Mouse (Mus musculus): ENCODE measurements around the gene Rnf5. TPM values are rescaled to one million over a fixed set of nuclear protein-coding genes. Genes with fewer than 3 reads are reported as not detected.

Gene Rnf5
- total and polyA plus RNA-seq, 3 experiments, result 77.8 to 115 (median 92.0) TPM

GRCm38 (mm10) chr17:34585877-34586771, 17.4 kb downstream of the Rnf5 start:
- no peak for DNase-seq

- no peak for DNase-seq
Observed at GRCm38 (mm10) chr17:34585121-34585520, 18.4 kb downstream of the Rnf5 start.

GRCm38 (mm10) chr17:34583819-34584218, 19.7 kb downstream of the Rnf5 start:
- DNase-seq, result no peak

GRCm38 (mm10) chr17:34583397-34583796, 20.1 kb downstream of the Rnf5 start:
- DNase-seq, result no peak

GRCm38 (mm10) chr17:34582528-34582927, 21.0 kb downstream of the Rnf5 start:
- no peak for DNase-seq

- no peak for DNase-seq
Observed at GRCm38 (mm10) chr17:34578070-34578469, 25.4 kb downstream of the Rnf5 start.

- DNase-seq, result no peak
Observed at GRCm38 (mm10) chr17:34576577-34576976, 26.9 kb downstream of the Rnf5 start.

GRCm38 (mm10) chr17:34572361-34572760, 31.1 kb downstream of the Rnf5 start:
- no peak for DNase-seq

GRCm38 (mm10) chr17:34571875-34572274, 31.6 kb downstream of the Rnf5 start:
- DNase-seq, result no peak

- no peak for DNase-seq
Observed at GRCm38 (mm10) chr17:34569919-34570318, 33.6 kb downstream of the Rnf5 start.

- DNase-seq, result no peak
Observed at GRCm38 (mm10) chr17:34568421-34568820, 35.1 kb downstream of the Rnf5 start.

GRCm38 (mm10) chr17:34567311-34567710, 36.2 kb downstream of the Rnf5 start:
- DNase-seq, result no peak

- peak; percentile 49 for DNase-seq
Observed at GRCm38 (mm10) chr17:34564796-34565195, 38.7 kb downstream of the Rnf5 start.

- DNase-seq, result peak; percentile 66
Observed at GRCm38 (mm10) chr17:34564003-34564421, 39.5 kb downstream of the Rnf5 start, which contains the start of gene Notch4. Notch4 (plus strand) TSS chr17:34564268.

- no peak for DNase-seq
Observed at GRCm38 (mm10) chr17:34563354-34563753, 40.1 kb downstream of the Rnf5 start.

GRCm38 (mm10) chr17:34562595-34562994, 40.9 kb downstream of the Rnf5 start:
- DNase-seq, result no peak

- DNase-seq, result no peak
Observed at GRCm38 (mm10) chr17:34561200-34561599, 42.3 kb downstream of the Rnf5 start.

- DNase-seq, result no peak
Observed at GRCm38 (mm10) chr17:34560438-34560837, 43.1 kb downstream of the Rnf5 start.

- no peak for DNase-seq
Observed at GRCm38 (mm10) chr17:34559895-34560294, 43.6 kb downstream of the Rnf5 start.

GRCm38 (mm10) chr17:34559116-34559515, 44.4 kb downstream of the Rnf5 start:
- no peak for DNase-seq

GRCm38 (mm10) chr17:34557411-34557810, 46.1 kb downstream of the Rnf5 start:
- no peak for DNase-seq

GRCm38 (mm10) chr17:34556406-34556805, 47.1 kb downstream of the Rnf5 start:
- DNase-seq, result peak; percentile 45

- peak; percentile 82 for DNase-seq
Observed at GRCm38 (mm10) chr17:34555483-34555882, 48.0 kb downstream of the Rnf5 start.
